ENCODE assay signal across 27 mouse cellular contexts in the genomic region with DNA sequence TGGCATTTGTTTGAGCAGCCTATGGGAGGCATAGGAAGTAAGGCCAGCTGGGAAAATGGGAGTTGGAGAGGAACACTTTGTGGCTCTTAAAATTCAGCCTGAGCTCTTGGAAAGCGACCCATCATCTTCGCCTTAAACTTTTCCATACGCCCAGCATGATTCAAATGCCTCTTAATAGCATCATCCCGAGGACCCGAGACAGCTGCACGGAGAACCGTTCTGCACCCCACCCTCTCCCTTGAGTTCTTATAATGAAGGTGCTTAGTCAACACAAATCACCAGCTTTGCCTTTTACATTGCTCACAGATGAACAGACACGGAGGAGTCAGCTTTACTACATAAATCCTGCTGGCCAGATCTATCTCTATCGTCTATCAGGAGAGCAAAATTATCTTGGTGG.
DNase-seq lines count a peak whose midpoint lies in the region; ATAC-seq and TF ChIP-seq lines count a peak whose summit lies in the region.
"Had no signal": no experiment of that assay in that cellular context is flagged by ENCODE, and none has a peak within 500 bp of the region (broad histone marks: within the 10 kb centered on the region; RNA-seq: fewer than 3 reads in every experiment).

No protein-coding gene starts in this region.

- no peaks in the 10 kb centered on the region for H3K9me3 ChIP-seq in kidney, embryonic 15.5 days (replicated peaks)
- H3K9me3 ChIP-seq: embryonic facial prominence, embryonic 15.5 days; forebrain, embryonic 12.5 days; forebrain, embryonic 15.5 days; heart, embryonic 12.5 days; heart, embryonic 15.5 days; hindbrain, embryonic 10.5 days; hindbrain, embryonic 13.5 days; intestine, embryonic 15.5 days had no signal

- no peak overlapping the region for H3K4me2 ChIP-seq in kidney, embryonic 15.5 days
- H3K4me2 ChIP-seq: embryonic facial prominence, embryonic 15.5 days; forebrain, embryonic 12.5 days; forebrain, embryonic 15.5 days; heart, embryonic 12.5 days; heart, embryonic 15.5 days; hindbrain, embryonic 13.5 days; intestine, embryonic 15.5 days had no signal

- peaks cover 2% of the 10 kb centered on the region; the same call in 1 of the 2 replicates for H3K4me1 ChIP-seq in olfactory bulb, adult 2 months (ENCODE audit: control insufficient read depth, insufficient read depth, low read length)
- peaks cover 9% of the 10 kb centered on the region for H3K4me1 ChIP-seq in kidney, embryonic 15.5 days
- H3K4me1 ChIP-seq: forebrain, embryonic 12.5 days; forebrain, embryonic 15.5 days; heart, embryonic 15.5 days; intestine, embryonic 15.5 days had no signal

- DNase-seq in frontal cortex, postnatal 10 days (ENCODE audit: low spot score in 2 of 2): no peak
- peak; percentile 64 for DNase-seq in brain, adult 2 months (ENCODE audit: low read depth, low spot score)
- DNase-seq: adrenal gland, adult 2 months; adrenal gland, postnatal 14 days; cerebellum, adult 11-12 months; cerebellum, adult 8-10 months; cerebellum, postnatal 10 days; cerebellum, postnatal 36 days; embryo, embryonic 11 days; gastrocnemius, postnatal 25 days; heart, adult 18-20 months; heart, postnatal 10 days; heart, postnatal 36 days had no signal

- no peak overlapping the region for H3K4me3 ChIP-seq in olfactory bulb, adult 2 months (ENCODE audit: insufficient read depth, low read depth, low read length)
- no peak overlapping the region for H3K4me3 ChIP-seq in kidney, embryonic 15.5 days (replicated peaks)
- H3K4me3 ChIP-seq: embryonic facial prominence, embryonic 15.5 days; forebrain, embryonic 12.5 days; forebrain, embryonic 15.5 days; heart, embryonic 12.5 days; heart, embryonic 15.5 days; hindbrain, embryonic 10.5 days; hindbrain, embryonic 13.5 days; intestine, embryonic 15.5 days had no signal

- 52% methylated on average over 9 of the region's 9 CpGs for WGBS in olfactory bulb, adult 2 months
- WGBS in kidney, embryonic 15.5 days: 80% methylated on average over 9 of the region's 9 CpGs

- TF ChIP-seq CTCF in olfactory bulb, adult 2 months (IDR thresholded peaks at IDR 0.05; ENCODE audit: insufficient read depth, low read depth, low read length): no peak

- H3K27ac ChIP-seq in olfactory bulb, adult 2 months (ENCODE audit: insufficient read depth, low read depth, low read length): 0 out of 2 replicates have a peak overlapping the region, but pooled peaks have one; percentile 20
- no peak overlapping the region for H3K27ac ChIP-seq in kidney, embryonic 15.5 days
- H3K27ac ChIP-seq: embryonic facial prominence, embryonic 15.5 days; forebrain, embryonic 12.5 days; forebrain, embryonic 15.5 days; heart, embryonic 15.5 days; hindbrain, embryonic 10.5 days; hindbrain, embryonic 13.5 days; intestine, embryonic 15.5 days had no signal

- H3K36me3 ChIP-seq in kidney, embryonic 15.5 days: no peaks in the 10 kb centered on the region
- H3K36me3 ChIP-seq: embryonic facial prominence, embryonic 15.5 days; forebrain, embryonic 12.5 days; forebrain, embryonic 15.5 days; heart, embryonic 12.5 days; heart, embryonic 15.5 days; hindbrain, embryonic 10.5 days; hindbrain, embryonic 13.5 days; intestine, embryonic 15.5 days had no signal

- H3K9ac ChIP-seq in kidney, embryonic 15.5 days: no peak overlapping the region
- H3K9ac ChIP-seq: embryonic facial prominence, embryonic 15.5 days; forebrain, embryonic 12.5 days; forebrain, embryonic 15.5 days; heart, embryonic 12.5 days; heart, embryonic 15.5 days; hindbrain, embryonic 13.5 days; intestine, embryonic 15.5 days had no signal

- H3K27me3 ChIP-seq in kidney, embryonic 15.5 days: no peaks in the 10 kb centered on the region
- H3K27me3 ChIP-seq: embryonic facial prominence, embryonic 15.5 days; forebrain, embryonic 12.5 days; forebrain, embryonic 15.5 days; heart, embryonic 12.5 days; heart, embryonic 15.5 days; hindbrain, embryonic 13.5 days; intestine, embryonic 15.5 days had no signal

- no peak for TF ChIP-seq POLR2A in olfactory bulb, adult 2 months (IDR thresholded peaks at IDR 0.05; ENCODE audit: insufficient read depth, low read depth, low read length)

- ATAC-seq in frontal cortex, adult (ENCODE audit: low TSS enrichment): peak; percentile 47; the same call in 1 of the 2 replicates
- ATAC-seq in activated CD4-positive, CD25-positive, alpha-beta regulatory T cell, adult 4 months: no peak
- ATAC-seq in kidney, embryonic 15.5 days (replicated peaks; ENCODE audit: low FRiP score): no peak
- ATAC-seq: forebrain, embryonic 15.5 days; hindbrain, embryonic 16.5 days; intestine, embryonic 15.5 days; Patski had no signal
